Mouse (Mus musculus) urinary bladder, postnatal 14 days (tissue): ENCODE results near the gene Ttyh2.
A peak's percentile ranks its signal among the peaks of the same experiment; 100 is the strongest.

Experiments
- DNase-seq: peaks from one replicate; pipeline ENCODE4 v3.0.0; 2021; ENCODE audit warnings: low spot score

The Ttyh2 gene

DNA sequence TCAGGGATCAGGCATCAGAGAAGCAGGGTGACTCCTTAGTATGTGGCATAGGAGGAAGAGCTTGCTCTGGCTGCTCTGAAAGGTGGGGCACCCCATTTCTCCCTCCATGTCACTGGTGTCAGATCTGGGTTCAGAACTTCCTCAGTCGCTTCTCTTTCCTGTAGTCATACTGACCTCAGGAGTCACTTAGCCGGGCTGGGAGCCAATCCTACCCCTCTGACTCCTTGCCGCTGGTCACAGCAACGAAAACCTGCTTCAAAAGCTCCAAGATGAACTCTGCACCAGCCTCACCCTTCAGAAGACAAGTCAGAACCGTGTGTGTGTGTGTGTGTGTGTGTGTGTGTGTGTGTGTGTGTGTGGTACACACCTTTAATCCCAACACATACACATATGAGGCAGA is 31.1 kb downstream of the Ttyh2 start:
- no peak for DNase-seq

DNA sequence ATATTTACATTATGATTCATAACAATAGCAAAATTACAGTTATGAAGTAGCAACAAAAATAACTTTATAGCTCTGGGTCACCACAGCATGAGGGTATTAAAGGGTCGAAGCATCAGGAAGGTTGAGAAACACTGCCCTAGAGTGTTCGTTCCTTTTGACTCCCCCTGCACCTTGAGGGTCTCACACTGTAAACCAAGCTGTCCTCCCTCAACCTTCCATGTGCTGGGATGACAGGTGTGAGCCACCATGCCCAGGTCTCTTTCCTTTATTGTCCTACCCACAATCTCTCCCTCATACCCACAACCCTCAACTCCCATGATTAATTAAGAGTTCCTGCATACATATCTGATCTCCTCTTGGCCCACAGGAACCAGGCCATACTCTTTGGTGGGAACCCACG is 36.2 kb downstream of the Ttyh2 start:
- DNase-seq = no peak

GRCm38 (mm10) chr11:114711861-114712260 is 36.6 kb downstream of the Ttyh2 start:
- DNase-seq = no peak

- DNase-seq = no peak
Measured at GRCm38 (mm10) chr11:114714526-114714925, 39.3 kb downstream of the Ttyh2 start.

GRCm38 (mm10) chr11:114715531-114715930 is 40.3 kb downstream of the Ttyh2 start:
- peak; percentile 12 for DNase-seq

DNA sequence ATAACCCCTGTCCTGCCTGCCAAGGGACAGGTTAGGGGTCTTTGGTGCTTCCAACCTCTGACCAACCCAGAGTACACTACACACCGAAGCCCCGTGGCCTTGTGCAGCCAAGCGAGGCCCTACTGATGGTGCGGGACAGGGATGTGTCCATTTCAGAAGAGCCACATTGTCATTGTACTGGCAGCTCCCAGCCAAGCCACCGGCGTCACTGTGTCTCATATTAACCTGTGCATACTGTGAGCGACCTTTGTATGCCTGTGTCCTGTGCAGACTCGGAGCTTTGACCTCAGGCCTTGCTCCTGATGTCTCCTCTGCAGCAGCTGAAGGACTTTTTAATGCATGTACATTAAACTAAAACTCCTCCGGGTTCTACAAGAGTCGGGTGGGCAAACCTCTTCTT is 45.3 kb downstream of the Ttyh2 start:
- no peak for DNase-seq

GRCm38 (mm10) chr11:114722438-114722837 is 47.2 kb downstream of the Ttyh2 start:
- no peak for DNase-seq

- DNase-seq = no peak
Measured at GRCm38 (mm10) chr11:114723030-114723429, 47.8 kb downstream of the Ttyh2 start.

GRCm38 (mm10) chr11:114724787-114725590 is 49.8 kb downstream of the Ttyh2 start:
- peak; percentile 62 for DNase-seq

DNA sequence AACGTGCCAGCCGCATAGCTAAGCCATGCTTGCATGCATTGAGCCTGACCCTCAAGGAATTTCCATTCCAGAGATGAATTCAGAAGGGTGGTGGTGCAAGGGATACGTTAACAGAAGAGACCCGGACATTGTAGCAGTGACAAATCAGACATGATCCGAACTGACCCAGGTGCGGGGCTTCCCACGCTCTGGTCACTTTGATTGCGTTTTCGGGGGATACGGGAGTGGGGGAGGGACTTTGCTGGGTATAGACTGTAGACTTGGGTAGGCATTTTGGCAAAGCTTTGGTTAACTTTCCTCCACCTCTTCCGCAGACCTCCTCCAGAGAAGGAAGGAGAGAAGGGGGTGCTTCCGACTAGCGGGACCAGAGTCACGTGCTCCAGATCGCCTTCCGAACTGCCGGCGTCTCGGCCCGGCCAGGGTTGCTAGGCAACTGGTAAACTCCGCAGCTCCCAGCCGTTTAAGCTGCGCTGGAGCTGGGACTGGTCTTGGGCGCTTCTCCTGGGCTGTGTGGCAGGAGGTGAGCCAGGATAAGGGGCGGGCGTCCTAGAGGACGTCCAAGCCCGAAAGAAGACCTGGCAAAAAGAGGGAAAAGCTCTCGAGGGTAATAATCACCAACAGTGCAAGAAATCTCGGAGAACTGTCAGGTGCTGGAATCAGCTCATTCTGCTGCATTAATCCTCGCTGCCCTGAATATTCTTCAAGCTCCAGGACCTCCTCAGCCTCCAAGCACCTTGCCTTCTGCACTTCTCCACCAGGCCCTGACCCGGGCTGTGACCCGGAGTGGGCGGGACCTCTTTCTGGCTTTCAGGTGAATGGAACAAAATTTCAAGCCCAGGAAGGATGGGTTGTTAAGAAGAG is 52.0 kb downstream of the Ttyh2 start, which contains the start of gene Dnaic2:
Dnaic2 (plus strand) TSS at position 444 of the 861 bp plus-strand sequence.
- DNase-seq = peak; percentile 71

DNA sequence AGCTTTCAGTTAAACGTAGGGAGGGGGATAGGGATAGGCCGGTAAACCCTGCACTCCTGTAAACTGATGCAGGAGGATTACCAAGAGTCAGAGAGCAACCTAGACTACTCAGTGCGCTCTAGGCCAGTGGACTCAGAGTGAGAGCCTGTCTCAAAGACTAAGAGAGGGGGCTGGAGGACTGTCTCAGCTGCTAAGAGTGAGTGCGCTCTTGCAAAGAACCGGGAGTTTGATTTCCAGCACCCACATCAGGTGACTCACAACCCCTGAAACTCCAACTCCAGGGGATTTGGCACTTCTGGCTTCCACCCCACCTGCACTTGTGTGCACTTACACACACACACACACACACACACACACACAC is 52.6 kb downstream of the Ttyh2 start:
- no peak for DNase-seq

DNA sequence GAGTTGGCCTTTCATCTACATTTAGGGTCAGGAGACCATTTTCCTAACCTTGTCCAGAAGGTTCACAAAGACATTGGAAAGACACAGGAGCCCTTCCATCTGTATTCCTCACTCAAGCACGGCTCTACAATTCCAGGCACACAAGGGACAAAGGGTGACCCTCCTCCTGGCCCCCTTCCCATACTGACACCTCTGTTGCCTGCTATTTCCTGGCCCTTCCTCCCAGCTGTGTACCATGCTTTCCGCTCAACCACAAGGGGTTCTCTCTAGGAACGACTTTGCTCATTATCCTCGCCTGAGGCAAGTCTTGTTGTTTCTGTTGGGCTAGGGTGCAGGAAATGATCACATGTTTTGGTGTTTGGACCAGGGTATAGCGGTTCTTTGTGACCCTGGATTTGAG is 53.1 kb downstream of the Ttyh2 start:
- DNase-seq = no peak

DNA sequence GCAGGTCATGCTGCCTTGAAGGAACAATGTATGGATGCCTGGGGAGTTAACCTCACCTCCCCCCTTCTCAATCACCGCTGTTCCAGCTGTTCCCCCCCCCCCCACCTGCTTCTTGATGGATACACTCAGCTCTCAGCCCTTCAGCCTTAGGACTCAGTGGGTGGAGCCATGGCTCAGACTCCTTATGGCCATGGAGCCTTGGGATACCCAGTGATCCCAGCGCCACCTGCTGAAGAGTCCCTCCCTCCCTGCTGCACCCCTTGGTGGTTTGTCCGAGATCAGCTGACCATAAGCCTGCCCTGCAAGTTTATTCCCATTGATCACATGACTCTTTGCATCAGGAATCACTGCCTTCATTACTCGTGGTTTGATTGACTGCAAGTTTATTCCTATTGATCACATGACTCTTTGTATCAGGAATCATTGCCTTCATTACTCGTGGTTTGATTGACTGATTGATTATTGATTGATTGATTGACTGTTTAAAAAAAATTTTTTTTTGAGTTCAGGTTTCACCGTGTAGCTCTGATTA is 54.7 kb downstream of the Ttyh2 start:
- DNase-seq = no peak

GRCm38 (mm10) chr11:114731711-114732110 is 56.5 kb downstream of the Ttyh2 start:
- DNase-seq = no peak

GRCm38 (mm10) chr11:114732890-114733289 is 57.7 kb downstream of the Ttyh2 start:
- no peak for DNase-seq

- DNase-seq = no peak
Measured at GRCm38 (mm10) chr11:114736111-114736510, 60.9 kb downstream of the Ttyh2 start.

DNA sequence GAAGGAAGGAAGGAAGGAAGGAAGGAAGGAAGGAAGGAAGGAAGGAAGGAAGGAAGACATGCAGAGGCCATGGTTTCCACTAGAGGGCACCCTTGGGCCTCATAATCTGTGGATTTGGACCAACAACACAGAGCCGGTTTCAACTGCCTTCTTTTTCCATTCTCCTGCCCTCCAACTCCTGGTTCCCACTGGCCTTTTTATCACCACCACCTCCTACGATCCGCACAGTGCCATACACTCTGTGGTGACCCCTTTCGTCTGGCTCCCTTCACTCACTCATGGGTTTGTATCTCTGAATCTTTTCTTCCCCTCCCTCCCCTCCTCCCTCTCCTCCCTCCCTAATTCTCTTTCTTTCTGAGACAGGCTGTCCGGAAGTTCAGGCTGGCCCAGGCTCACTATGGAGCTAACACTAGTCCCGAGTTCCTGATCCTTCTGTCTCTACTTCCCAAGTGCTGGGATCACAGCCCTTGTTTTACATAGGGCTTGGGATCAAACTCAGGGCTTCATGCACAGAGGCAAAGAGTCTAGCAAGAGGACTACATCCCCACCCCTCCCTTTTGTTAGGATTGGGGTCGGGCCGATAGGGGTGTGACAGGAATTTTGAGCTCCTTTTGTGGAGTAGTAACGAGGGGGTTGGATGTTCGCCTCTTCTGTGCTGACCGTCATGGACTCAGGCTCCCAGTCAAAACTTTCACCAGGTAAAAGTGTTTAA is 61.8 kb downstream of the Ttyh2 start:
- peak; percentile 55 for DNase-seq

DNA sequence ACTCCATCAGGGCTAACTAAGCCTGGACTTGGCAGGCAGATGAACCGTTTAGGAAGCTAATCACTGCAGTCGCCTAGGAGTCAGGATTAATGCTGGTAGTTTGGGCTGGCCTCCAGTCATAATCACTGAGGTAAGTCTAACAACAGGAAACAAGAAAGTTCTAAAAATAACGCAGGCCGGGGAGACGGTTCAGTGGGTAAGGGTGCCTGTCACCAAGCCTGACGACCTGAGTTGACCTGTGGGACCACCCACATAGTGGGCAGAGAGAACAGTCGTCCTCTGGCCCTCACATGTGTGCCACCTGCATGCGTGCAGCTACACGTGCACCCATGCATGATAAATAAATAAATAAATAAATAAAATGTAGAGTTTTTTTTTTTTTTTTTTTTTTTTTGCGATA is 65.4 kb downstream of the Ttyh2 start:
- no peak for DNase-seq

DNA sequence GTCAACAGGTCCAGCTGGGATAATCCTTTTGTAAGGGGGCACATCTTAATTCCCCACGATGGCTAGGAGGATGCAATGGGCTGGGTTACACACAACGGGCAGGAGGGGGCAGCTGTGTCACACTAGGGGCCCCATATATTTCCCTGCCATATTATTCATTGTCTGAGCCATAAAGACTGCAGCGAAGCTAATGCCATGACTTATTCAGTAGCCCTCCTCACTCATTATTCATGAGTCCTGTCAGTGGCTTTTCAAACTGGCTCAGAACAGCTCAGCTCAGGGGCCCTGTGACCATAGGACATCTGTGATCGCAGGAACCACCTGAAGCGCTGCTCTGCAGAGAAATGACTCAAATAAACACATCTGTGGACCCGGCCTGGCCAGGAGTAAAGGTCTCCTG is 66.2 kb downstream of the Ttyh2 start:
- DNase-seq = no peak

DNA sequence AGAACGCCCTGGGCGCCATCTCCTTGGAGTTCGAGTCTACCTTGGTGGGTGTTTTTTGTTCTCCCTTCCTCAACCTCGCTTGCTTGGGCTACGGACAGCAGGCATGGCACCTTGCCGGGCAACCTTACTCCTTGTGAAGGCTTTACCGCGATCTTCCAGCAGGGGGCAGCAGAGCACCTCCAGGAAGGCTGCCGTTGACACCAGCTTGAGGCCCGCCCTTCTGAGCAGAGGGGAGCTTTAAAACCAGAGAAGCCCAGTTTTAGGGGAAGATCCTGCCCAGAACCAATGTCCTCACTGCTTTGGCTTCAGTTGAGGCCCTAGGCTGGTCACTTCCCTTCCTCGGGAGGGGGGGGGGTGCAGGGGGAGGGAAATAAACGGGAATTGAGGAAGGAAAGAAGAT is 69.9 kb downstream of the Ttyh2 start:
- peak; percentile 92 for DNase-seq

DNA sequence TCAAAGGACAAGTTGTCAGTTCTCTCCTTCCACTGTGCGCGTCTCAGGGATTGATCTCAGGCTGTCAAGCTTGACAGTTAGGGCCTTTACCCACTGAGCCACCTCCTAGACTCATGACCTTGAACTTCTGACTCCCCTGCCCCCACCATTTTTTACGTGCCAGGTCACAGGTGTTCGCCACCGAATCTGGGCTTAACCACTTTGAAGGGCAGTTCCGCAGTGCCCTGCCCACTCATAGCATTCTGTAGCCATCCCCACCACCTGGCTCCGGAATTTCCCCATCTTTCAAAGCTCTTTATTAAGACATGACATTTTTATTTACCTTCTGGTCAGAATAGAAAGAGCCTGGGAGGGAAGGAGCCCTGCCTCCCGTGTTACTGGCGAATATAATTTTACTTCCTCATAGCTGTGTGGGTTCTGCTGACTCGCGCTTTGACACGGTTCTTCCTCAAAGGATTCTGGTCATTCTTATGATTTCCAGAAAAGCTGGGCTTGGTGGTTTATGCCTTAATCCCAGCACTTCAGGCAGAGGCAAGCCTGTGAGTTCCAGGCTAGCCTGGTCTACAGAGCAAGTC is 72.4 kb downstream of the Ttyh2 start:
- no peak for DNase-seq
